Mouse (Mus musculus): ENCODE results near the gene Lyrm7.
"Not testable (repeated sequence)": the region's sequence is repeated elsewhere in the genome, so short reads cannot be mapped to it uniquely, and the experiment has no call there.

Lyrm7 gene

DNA sequence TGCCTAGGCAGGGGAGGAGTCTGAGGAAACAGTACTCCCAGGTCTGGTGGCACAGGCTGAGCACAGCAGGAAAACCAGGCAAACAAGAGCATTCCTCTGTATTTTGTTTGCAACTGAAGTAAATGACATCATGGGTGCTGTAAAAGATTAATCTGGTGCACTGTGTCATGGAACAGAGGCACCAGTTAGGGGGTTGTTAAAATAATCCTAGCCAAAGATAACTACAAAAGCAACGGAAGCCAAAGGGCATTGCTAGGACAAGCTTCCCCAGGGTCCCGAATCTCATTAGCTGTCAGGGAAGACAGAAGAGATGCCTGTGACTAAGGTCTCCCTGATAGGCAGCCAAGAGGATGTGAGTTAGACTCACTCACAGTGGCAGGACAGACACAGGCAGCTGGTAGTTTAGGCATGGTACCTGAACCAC, 20.3 kb upstream of the Lyrm7 start:
- peak; percentile 85 for DNase-seq (ENCODE audit: low spot score)

DNA sequence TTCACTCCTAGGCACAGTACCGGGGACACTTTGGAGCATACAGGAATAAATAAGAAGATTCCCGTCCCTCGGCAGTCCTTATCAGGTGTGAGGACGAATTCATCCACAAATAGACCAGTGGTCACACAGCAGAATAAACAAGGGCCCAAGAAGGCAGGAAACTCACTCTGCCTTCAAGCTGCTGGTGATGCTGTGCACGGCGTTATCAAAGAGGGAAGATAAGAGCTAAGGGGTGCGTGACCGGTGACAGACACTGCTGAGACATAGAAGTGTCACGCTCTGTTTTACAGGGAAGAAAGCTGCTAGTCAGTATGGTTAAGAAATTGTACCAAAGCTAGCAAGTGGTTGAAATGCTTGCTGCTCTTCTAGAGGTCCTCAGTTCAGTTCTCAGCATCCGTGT, 19.2 kb upstream of the Lyrm7 start:
- no peak for DNase-seq (ENCODE audit: low spot score)

- peak; percentile 57 for DNase-seq (ENCODE audit: low spot score)
Measured at GRCm38 (mm10) chr11:54879434-54879833, 18.7 kb upstream of the Lyrm7 start.

DNA sequence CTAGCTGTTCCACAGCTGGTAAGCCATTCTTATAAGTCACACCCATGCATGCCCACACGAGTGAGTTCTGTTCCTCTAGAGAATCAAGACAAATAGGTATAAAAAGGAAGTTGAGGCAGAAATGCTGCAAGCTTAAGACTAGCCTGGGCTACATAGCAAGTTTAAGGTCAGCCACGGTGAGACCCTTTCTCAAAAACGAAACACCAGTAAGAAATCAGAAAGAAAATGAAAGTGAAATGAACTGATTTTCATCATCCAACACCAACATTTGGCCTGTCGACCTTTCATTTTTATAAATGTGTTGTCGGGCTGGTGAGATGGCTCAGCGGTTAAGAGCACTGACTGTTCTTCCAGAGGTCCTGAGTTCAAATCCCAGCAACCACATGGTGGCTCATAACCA, 18.2 kb upstream of the Lyrm7 start:
- no peak for DNase-seq (ENCODE audit: low spot score)

GRCm38 (mm10) chr11:54876031-54876430, 15.3 kb upstream of the Lyrm7 start:
- no peak for DNase-seq (ENCODE audit: low spot score)

DNA sequence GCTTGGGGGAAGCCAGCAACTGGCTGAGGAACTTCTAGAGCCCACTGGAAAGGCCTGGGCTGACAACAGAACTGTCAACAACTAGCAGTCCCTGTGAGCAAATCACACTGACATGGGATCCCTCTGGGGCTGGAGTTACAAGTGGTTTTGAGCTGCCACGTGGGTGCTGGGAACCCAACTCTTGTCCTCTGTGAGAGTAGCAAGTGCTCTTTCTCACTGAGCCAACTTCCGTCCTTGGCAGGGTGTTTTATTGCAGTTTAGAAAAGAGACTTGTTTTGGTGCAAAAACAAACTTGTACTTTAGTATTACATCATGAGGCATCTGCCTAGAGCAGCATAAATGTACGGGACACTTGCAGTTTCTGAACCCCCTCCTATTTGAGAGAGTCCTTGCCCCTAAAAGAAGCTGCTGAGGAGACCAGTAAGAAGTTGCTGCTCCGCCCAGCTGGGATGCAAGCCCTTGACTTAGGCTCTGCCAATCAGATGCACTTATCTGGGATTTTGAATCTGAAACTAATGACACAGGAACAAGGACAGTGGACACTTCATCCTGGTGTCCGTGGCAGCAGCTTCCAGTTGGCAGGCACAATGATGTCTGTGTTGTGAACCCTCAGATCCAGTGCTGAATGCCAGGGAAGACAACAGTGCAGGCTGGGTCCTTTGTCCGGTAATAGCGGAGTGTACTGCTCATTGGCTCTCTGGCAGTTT, 11.3 kb upstream of the Lyrm7 start:
- DNase-seq (ENCODE audit: low spot score): no peak

GRCm38 (mm10) chr11:54869318-54869717, 8.6 kb upstream of the Lyrm7 start:
- no peak for DNase-seq (ENCODE audit: low spot score)

GRCm38 (mm10) chr11:54868445-54868844, 7.7 kb upstream of the Lyrm7 start:
- DNase-seq (ENCODE audit: low spot score): no peak

DNA sequence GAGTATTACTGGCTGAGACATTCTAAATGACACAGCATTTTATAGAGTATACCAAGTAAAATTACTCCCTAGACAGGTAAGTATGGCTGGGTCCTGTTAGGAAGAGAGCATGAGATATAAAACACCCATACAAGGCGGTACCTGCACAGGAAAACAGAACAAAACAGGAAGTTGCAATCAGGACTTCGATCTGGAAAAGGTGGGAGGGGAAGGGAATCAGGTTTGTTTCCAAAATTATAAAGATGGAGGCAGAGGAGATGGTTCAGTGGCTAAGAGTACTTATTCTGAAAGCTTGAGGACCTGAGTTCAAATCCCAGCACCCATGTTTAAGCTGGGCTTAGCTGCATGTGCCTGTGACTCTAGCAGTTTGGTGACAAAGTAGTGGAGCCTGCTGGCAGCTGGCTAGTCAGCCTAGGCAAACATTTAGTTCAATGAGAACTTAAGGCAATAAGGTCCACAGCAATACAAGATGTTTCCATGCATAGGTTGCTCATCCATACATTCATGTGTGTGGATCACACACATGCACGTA, 7.3 kb upstream of the Lyrm7 start:
- DNase-seq (ENCODE audit: low spot score): no peak

DNA sequence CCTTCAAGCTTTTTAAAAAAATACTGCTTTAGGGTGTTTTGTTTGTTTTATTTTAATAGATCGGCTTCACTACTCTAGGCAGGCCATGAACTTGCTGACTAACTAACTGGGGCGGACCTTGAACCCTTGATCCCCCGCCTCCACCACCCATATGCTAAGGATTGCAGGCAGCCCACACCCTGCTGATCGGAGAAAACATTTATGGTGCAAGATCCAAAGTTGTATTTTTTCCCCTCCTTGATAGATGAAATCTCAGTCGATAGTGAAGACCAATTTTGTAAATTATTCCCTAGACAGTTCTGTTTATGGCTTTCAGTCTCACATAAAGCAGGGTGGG, 6.3 kb upstream of the Lyrm7 start:
- DNase-seq (ENCODE audit: low spot score): no peak

DNA sequence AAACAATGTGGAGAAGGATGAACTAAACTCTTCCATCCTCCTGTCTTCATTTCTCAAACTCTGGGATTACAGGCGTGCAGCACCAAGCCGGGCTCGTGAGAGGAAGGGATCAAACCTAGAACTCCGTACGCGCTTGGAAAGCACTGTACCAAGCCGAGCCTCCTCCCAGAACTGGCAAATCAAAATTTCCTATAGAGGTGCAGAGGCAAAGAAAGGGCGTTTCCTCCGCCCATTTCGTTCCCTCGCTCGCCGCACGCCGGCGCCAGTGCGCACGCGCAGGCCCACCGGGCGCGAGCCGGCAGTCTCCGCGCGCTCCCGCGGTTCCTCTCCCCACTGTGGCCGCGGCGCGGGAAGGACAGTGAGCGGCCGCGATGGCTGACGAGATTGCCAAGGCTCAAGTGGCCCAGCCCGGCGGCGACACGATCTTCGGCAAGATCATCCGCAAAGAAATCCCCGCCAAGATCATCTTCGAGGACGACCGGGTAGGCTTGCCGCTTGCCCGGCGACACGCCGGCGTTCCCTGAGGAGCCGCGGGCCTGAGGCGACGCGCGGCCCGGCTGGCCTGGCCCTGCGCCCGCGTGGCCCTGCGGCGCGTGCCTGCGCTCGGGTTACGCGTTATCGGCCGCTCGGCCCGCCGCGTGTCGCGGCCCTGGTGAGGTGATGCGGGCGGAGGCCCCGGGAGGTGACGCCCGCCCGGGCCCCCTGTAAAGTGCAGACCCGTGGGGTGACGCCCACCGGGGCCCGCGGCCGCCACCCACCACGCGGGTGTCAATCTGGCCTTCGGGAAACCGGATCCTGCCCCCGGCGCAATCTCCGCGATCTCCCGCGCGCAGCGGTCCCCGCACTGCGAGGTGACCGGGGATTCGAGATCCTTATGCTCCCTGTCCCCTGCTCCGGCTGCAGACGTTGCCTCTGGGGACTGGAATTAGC, 5.7 kb upstream of the Lyrm7 start, which contains the start of gene Hint1:
Gene Hint1, plus strand, starts transcription at position 265 of the 930 bp plus-strand sequence.
- DNase-seq (ENCODE audit: low spot score): peak; percentile 87

- no peak for DNase-seq (ENCODE audit: low spot score)
Measured at GRCm38 (mm10) chr11:54865330-54866085, 4.8 kb upstream of the Lyrm7 start.

DNA sequence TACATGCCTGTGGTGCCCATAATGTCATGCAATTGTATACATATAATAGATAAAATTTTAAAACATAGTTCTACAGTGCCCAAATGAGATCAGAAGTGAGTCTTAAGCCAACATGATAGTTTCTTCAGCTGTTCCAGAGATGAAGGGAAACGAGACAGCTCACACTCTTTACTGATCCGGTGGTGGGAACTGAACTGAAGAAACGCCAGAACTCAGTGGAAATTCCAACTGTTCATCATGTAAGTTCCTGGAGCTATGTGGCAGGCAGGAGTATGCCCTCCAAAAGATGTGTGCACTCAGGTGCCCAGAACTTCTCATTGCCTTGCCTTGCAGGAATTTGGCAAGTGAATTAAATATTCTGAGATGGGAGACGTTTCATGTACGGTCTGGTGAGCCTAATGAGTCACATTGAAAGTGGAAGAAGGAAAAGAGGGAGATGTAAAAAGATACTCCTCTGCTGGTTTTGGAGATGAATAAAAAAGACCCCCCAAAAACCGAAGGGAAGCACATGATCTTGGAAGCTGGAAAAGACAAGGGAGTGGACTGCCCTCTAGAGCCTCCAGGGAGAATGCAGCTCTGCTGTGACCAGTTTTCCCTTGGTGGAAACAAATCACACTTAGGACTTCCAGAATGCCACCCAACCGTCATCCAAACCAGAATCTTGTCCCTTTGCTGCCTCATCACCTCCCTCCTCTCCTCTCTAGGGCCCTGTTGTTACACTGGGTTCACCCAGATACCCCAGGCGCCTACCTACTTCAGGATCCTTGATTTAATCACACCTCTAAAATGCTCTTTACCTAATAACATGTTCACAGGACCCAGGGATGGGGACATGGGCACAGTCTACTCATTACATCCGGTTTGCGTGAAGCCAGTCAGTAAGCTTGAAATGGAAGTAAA, 2.2 kb upstream of the Lyrm7 start:
- no peak for DNase-seq (ENCODE audit: low spot score)

- no peak for DNase-seq (ENCODE audit: low spot score)
Measured at GRCm38 (mm10) chr11:54861471-54862420, 1.0 kb upstream of the Lyrm7 start.

DNA sequence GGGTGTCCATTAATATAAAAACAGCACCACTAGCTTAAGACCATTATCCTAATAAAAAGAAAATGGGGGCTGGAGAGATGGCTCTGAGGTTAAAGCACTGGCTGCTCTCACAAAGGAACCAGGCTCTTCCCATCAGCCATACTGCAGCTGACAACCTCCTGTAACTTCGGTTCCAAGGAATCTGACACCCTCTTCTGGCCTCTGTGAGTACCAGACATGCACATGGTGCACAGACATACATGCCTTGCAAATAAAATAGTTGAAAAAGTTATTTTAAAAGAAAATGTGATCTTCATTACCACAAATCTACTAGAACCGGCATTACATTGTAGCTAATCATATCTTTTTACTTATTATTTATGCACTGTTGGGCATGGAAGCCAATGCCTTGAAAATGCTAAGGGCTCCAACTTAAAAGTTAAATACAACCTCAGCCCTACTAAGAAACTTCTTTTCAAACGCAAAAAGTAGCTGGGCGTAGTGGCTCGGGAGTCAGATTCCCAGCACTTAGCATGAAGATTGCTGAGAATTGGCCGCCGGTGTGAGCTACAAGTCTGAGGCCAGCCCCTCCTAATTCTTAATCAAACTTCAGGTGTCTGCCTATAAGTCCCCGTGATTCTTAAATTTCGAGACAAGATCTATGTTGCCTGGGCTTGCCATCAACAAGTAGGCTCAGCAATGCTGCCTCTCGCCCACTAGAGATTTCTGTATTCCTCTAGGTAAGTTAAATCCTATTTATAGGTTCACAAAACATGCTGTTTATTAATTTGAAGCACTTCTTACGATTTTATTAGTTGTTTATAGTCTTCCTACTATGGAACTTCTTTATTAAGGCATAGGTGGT, 1.2 kb downstream of the Lyrm7 start:
- no peak for DNase-seq (ENCODE audit: low spot score)

DNA sequence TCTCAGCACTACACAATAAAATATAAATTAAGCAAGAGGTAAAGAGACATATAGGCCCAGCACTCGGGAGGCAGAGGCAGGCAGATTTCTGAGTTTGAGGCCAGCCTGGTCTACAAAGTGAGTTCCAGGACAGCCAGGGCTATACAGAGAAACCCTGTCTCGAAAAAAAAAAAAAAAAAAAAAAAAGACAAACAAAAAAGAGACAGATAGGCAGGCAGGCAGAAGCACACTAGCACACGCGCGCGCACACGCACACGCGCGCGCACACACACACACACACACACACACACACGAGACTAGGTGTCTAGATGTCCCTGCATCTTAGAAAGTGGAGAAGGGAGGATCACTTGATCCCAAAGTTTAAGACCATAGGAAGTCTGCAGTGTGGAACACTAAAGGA, 1.8 kb downstream of the Lyrm7 start:
- DNase-seq (ENCODE audit: low spot score): not testable (repeated sequence)

DNA sequence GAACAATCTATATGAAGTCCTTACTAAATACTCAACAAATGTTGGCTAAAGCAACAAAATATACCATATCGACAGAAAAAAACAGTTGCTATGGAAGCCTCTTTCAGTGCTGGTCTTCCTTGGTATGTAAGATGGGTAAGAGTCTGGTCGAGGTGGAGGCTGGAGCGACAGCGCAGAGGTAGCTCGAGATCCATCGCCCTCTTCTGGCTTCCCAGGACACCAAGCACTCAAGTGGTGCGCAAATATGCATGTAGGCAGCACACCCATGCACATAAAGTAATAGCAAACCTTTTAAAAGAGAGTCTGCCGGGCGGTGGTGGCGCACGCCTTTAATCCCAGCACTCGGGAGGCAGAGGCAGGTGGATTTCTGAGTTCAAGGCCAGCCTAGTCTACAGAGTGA, 9.1 kb downstream of the Lyrm7 start:
- no peak for DNase-seq (ENCODE audit: low spot score)

DNA sequence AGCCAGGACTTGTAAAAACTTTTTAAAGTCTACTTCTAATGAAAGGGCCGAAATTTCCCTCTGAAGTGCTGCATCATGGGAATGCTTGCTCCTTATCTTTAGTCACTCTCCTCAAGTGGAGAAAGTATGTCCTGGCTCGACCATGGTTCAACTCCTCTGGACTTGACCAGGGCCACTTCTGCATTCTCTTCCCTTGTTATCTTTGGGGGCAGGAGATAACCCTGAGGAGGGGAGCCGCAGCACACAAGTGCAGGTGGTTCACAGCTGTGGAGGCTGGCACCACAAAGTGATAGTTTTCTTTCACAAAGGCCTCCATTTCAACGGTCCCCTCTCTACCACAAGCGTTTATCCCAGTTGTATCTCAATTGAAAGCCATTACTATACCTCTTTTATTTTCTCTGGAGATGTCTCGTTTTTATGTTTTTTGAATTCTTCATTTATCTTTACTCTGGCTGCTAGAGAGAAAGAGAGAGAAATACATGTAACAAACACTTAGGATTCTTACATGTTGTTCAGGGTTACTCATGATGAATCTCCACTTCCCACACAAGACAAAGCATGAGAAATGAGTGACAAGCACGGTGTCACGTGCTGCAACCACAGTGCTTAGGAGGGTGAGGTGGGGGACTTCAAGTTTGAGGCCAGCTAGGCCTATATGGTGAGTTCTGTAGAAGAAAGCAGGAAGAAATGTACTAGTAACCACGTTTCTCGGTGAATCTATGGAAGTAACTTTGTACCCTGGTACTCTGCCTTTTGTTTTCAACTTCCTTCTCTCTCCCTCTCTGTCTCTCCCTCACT, 10.6 kb downstream of the Lyrm7 start:
- DNase-seq (ENCODE audit: low spot score): no peak
